Mouse (Mus musculus): ENCODE results near the gene Stim1. TPM values are rescaled to one million over a fixed set of nuclear protein-coding genes. Genes with fewer than 3 reads are reported as not detected.

The Stim1 gene
- polyA plus RNA-seq, 1 experiment from 2014 or later, result 13.6 TPM

DNA sequence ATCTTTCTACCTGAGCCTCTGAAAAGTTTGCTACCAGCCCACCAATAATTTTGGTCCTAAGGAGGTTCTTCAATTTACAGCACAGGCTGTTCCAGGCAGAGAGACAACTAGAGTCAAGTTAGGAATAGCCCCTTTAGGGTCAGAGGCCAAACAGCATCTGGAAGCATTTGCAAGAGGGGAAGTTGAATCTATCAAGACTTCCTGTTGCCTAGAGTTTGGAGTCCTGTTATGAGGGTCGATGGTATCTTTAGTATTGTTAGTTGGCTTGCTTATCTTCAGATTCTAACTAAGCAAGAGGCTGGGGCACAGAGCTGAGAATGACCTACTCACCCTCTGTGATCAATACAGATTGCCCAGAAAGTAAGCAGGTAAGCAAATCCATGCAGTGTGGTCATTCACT, 46.5 kb downstream of the Stim1 start:
- 72% methylated on average over 1 of the region's 1 CpGs for WGBS

DNA sequence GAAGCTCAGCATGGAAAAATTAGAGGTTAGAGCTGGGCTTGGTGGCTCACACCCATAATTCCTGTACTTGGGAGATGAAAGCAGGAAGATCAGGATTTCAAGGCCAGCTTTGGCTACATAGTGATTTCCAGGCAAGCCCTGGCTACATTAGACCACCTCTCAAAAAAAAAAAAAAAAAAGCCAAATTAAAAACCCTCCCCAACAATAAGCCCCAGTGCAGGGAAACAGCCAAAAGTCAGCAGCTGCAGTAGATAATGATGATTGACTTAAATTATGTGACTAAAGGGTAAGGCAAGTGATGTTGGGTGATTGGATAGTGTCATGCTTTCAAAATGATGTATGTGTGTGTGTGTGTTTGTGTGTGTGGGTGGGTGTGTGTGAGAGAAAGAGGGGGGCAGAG, 47.3 kb downstream of the Stim1 start:
- Histone ChIP-seq H3K4me1 (no peaks in the 10 kb centered on the region), H3K9me3 (no peaks in the 10 kb centered on the region), H3K4me2 (replicated peaks) (no peak overlapping the region), H3K27me3 (replicated peaks) (no peaks in the 10 kb centered on the region), H3K4me3 (no peak overlapping the region), H3K27ac (no peak overlapping the region), H3K36me3 (no peaks in the 10 kb centered on the region), H3K9ac (no peak overlapping the region)
- no peak for ATAC-seq (ENCODE audit: low FRiP score, low read depth)

More for the DNA sequence above, 46.5 kb downstream of the Stim1 start:
- no peak overlapping the region for H3K27ac ChIP-seq
- no peaks in the 10 kb centered on the region for H3K27me3 ChIP-seq (replicated peaks)
- no peaks in the 10 kb centered on the region for H3K36me3 ChIP-seq
- ATAC-seq (ENCODE audit: low FRiP score, low read depth), result no peak
- no peaks in the 10 kb centered on the region for H3K9me3 ChIP-seq
- no peaks in the 10 kb centered on the region for H3K4me1 ChIP-seq
- no peak overlapping the region for H3K9ac ChIP-seq
- H3K4me2 ChIP-seq (replicated peaks), result no peak overlapping the region
- no peak overlapping the region for H3K4me3 ChIP-seq

DNA sequence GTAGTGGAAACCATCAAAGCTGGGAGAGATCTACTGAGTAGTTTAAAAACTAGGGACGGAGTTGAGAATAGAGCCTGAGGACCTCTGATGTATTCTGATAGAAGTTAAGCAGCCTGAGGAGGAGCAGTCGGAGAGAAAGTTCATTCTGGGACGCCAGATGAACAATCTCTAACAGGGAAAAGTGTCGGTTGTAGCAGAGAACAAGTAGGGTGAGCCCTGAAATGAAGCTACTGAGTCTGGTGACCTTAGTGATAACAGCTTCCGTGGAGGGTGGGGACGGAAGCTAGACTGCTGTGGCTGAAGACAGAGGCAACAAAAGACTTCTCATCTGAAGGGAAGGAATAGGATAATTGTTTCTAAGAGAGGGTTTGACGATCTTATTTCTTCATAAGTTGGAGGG, 47.8 kb downstream of the Stim1 start:
- H3K4me1 ChIP-seq, result no peaks in the 10 kb centered on the region
- WGBS, result 44% methylated on average over 7 of the region's 7 CpGs
- no peaks in the 10 kb centered on the region for H3K9me3 ChIP-seq
- H3K4me3 ChIP-seq, result no peak overlapping the region
- no peak overlapping the region for H3K27ac ChIP-seq
- no peaks in the 10 kb centered on the region for H3K27me3 ChIP-seq (replicated peaks)
- H3K36me3 ChIP-seq, result no peaks in the 10 kb centered on the region
- no peak overlapping the region for H3K9ac ChIP-seq
- ATAC-seq (ENCODE audit: low FRiP score, low read depth), result no peak
- H3K4me2 ChIP-seq (replicated peaks), result no peak overlapping the region

DNA sequence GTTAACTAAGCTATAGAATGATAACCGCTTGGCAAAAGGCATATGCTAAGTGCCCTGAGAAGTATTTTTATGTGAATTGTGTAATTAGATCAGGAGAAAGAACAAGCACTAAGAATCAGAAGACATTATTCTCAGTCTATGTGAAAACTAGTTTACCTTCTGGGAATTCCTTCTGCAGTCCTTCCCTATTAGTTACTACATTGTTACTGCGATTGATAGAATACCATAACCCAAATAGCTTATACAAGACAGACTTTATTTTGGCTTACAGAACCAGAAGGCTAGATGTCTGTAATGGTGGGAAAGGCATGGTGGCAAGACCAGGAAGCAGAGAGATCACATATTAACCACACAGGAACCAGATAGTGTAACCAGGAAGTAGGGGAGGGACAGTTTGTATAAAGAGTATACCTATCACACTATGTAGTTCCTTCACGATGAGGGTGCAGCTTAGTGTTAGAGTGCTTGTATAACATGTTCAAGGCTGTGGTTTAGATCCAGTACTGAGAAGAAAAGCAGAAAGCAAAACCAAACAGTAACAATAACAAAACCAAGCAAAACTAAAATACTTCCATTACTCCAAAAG, 50.1 kb downstream of the Stim1 start:
- Histone ChIP-seq H3K9me3 (no peaks in the 10 kb centered on the region), H3K4me1 (no peaks in the 10 kb centered on the region), H3K36me3 (no peaks in the 10 kb centered on the region), H3K4me2 (replicated peaks) (no peak overlapping the region), H3K27ac (no peak overlapping the region), H3K4me3 (no peak overlapping the region), H3K9ac (no peak overlapping the region), H3K27me3 (replicated peaks) (no peaks in the 10 kb centered on the region)
- ATAC-seq (ENCODE audit: low FRiP score, low read depth), result no peak
- 92% methylated on average over 3 of the region's 3 CpGs for WGBS

DNA sequence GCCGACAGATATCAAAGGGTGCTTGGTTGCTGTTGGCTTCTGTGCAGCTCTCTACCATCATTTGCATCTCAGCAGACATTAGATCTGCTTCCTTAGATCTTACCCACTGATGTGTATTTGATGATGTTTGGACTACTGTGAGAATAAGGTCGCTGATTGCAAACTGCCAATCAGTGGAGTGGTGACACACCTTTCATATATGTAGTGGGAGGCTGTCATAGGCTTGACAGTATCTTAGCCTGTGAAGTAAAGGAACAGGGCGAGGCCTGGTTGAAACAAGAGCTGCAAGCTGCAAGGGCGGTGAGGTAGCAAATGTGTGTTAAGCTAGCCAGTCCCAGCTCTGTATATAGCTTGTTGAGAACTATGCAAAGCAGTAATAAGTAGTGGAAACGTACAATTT, 54.5 kb downstream of the Stim1 start:
- no peaks in the 10 kb centered on the region for H3K27me3 ChIP-seq (replicated peaks)
- no peak for ATAC-seq (ENCODE audit: low FRiP score, low read depth)

DNA sequence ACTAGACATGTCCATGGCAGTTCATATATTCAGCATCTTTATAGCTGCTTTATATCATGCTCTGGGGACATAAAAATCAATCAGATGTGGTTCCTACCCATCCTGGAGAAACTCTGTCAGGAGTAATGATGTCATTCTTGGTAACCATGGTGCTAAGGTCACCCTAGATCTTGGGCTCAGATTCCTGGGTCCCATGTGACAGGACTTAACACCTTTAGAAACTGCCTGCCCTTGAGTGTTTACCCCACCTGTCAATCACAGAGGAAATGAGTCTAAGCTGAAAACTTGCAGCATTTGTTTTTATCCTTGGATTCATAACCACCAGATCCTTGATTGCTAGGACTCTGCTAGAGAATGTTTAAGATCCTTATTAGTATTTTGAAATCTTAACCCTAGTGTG, 58.7 kb downstream of the Stim1 start:
- H3K4me1 ChIP-seq, result no peaks in the 10 kb centered on the region
- H3K9me3 ChIP-seq, result no peaks in the 10 kb centered on the region
- no peak overlapping the region for H3K4me3 ChIP-seq
- H3K27me3 ChIP-seq (replicated peaks), result no peaks in the 10 kb centered on the region
- H3K27ac ChIP-seq, result no peak overlapping the region
- H3K4me2 ChIP-seq (replicated peaks), result no peak overlapping the region
- H3K36me3 ChIP-seq, result no peaks in the 10 kb centered on the region
- ATAC-seq (ENCODE audit: low FRiP score, low read depth), result no peak
- no peak overlapping the region for H3K9ac ChIP-seq

More for the DNA sequence above, 54.5 kb downstream of the Stim1 start:
- Histone ChIP-seq H3K4me1 (no peaks in the 10 kb centered on the region), H3K9ac (no peak overlapping the region), H3K4me3 (no peak overlapping the region), H3K9me3 (no peaks in the 10 kb centered on the region), H3K27ac (no peak overlapping the region), H3K36me3 (no peaks in the 10 kb centered on the region), H3K4me2 (replicated peaks) (no peak overlapping the region)
- 88% methylated on average over 5 of the region's 5 CpGs for WGBS

DNA sequence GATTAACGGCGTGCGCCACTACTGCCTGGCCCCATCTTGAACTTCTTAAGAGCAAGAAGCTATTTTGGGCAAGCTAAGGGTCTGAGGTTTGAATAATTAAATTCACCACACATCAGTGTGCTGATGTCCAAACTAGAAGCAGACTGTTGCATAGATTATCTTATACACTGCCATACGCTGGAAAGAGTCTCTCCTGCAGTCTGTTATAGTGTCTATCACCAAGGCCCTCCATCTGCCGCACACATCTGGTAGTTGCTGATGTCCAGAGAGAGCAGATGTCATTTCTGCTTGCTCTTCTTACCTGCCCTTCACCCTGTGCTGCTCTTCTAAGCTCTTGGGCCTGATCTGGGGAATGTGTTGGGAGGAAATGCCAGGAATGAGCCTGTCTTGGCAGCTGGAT, 62.7 kb downstream of the Stim1 start:
- 93% methylated on average over 5 of the region's 5 CpGs for WGBS
- H3K4me3 ChIP-seq, result no peak overlapping the region
- H3K4me2 ChIP-seq (replicated peaks), result no peak overlapping the region
- H3K4me1 ChIP-seq, result no peaks in the 10 kb centered on the region
- H3K9ac ChIP-seq, result no peak overlapping the region
- no peak overlapping the region for H3K27ac ChIP-seq
- no peaks in the 10 kb centered on the region for H3K27me3 ChIP-seq (replicated peaks)
- ATAC-seq (ENCODE audit: low FRiP score, low read depth), result no peak
- H3K36me3 ChIP-seq, result no peaks in the 10 kb centered on the region
- no peaks in the 10 kb centered on the region for H3K9me3 ChIP-seq

DNA sequence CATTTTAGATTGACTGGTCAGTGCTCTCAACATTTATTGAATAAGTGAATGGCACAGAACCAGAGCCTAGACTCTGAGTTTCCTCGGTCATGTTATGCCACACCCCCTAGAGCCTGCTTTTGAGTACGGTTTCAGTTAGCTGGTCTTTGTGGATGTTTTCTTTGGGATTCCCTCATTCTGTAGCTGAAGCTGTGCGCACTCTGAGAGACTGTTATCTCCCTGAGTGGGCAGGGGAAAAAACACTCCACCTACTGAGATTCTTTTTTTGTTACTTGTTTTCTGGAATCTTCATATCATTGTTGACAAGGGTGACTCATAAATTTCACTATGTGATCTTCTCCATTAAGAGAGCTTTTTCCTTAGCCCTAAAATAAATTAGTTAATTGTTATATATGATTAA, 63.9 kb downstream of the Stim1 start:
- H3K27me3 ChIP-seq (replicated peaks), result no peaks in the 10 kb centered on the region
- no peaks in the 10 kb centered on the region for H3K4me1 ChIP-seq
- no peaks in the 10 kb centered on the region for H3K9me3 ChIP-seq
- no peaks in the 10 kb centered on the region for H3K36me3 ChIP-seq
- H3K9ac ChIP-seq, result no peak overlapping the region
- no peak for ATAC-seq (ENCODE audit: low FRiP score, low read depth)
- WGBS, result 71% methylated on average over 3 of the region's 3 CpGs
- no peak overlapping the region for H3K4me3 ChIP-seq
- H3K4me2 ChIP-seq (replicated peaks), result no peak overlapping the region
- no peak overlapping the region for H3K27ac ChIP-seq

DNA sequence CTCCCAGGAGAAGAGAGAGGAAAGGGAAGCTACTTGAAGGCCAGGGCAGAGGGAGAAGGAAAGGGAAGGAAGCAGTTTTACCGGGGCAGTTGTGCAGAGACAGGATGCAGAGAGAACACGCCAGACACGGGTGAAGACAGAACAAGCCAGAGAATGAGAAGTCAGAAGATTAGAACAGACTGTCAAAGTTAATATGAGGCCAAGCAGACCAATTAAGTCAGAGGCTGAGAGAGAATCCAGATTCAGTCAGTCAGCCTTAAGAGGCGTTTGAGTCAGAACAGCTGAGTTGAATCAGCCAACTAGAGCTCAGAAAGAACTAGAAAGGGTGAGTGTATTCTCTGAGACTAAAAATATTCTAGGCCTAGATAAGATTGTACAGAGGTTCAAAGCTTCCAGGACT, 66.1 kb downstream of the Stim1 start:
- 90% methylated on average over 4 of the region's 4 CpGs for WGBS
- H3K27me3 ChIP-seq (replicated peaks), result no peaks in the 10 kb centered on the region
- H3K4me2 ChIP-seq (replicated peaks), result no peak overlapping the region
- ATAC-seq (ENCODE audit: low FRiP score, low read depth), result no peak
- no peaks in the 10 kb centered on the region for H3K36me3 ChIP-seq
- no peak overlapping the region for H3K27ac ChIP-seq
- H3K4me3 ChIP-seq, result no peak overlapping the region
- no peaks in the 10 kb centered on the region for H3K4me1 ChIP-seq
- H3K9me3 ChIP-seq, result no peaks in the 10 kb centered on the region
- H3K9ac ChIP-seq, result no peak overlapping the region

DNA sequence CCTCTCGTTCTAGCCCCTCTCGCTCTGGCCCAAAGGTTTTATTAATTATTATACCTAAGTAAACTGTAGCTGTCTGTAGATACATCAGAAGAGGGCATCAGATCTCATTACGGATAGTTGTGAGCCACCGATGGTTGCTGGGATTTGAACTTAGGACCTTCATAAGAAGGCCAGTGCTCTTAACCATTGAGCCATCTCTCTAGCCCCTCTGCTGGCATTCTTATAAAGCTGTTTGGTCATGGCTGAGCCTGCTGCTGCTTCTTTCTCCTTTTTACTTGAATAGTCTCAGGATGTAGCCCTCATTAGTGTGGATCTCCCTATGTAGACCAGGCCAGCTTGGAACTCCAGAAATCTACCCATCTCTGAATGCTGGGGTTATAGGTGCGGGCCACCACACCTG, 69.7 kb downstream of the Stim1 start:
- Histone ChIP-seq H3K27ac (no peak overlapping the region), H3K9ac (no peak overlapping the region), H3K27me3 (replicated peaks) (no peaks in the 10 kb centered on the region), H3K4me3 (no peak overlapping the region), H3K4me1 (no peaks in the 10 kb centered on the region), H3K4me2 (replicated peaks) (no peak overlapping the region), H3K36me3 (no peaks in the 10 kb centered on the region), H3K9me3 (no peaks in the 10 kb centered on the region)
- ATAC-seq (ENCODE audit: low FRiP score, low read depth), result no peak
- WGBS, result 94% methylated on average over 5 of the region's 5 CpGs

DNA sequence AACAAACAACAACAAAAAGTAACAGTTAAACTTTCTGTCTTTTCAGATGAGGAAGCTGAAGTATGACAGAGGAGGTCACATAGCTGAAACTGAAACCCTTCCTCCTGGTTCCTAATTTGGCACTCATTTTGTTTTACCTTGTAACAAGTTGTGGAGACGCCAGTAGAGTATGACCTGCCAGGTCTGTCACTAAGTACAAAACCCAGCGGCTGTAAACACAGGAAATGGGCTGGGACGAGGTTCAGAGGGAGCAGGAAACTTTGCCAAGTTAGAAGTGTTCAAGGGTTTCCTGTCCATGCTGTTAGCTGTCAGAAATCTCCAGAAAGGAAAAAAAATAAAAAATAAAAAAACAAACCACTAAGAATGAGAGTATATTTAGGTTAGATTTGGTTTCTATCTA, 70.3 kb downstream of the Stim1 start:
- Histone ChIP-seq H3K4me3 (no peak overlapping the region), H3K9me3 (no peaks in the 10 kb centered on the region), H3K4me2 (replicated peaks) (no peak overlapping the region), H3K27ac (no peak overlapping the region), H3K27me3 (replicated peaks) (no peaks in the 10 kb centered on the region), H3K36me3 (no peaks in the 10 kb centered on the region), H3K9ac (no peak overlapping the region), H3K4me1 (no peaks in the 10 kb centered on the region)
- WGBS, result 70% methylated on average over 3 of the region's 3 CpGs
- no peak for ATAC-seq (ENCODE audit: low FRiP score, low read depth)

DNA sequence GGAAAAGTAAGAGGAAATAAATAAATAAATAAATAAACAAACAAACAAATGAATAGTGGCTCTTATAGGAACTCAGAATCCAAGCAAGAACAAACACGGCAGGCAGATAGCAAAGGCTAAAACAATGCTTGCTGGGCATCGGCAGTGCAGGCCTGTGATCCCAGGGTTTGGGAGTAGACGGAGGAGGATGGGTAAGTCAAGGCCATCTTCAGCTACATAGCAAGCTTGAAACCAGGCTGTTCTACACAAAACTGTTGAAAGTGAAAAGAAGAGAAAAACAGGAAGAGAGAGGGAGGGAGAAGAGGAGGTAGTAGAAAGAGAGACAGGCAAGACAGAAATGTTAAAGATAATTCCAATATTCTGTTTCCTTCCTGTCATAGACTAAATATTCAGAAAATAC, 71.3 kb downstream of the Stim1 start:
- ATAC-seq (ENCODE audit: low FRiP score, low read depth), result no peak
- no peaks in the 10 kb centered on the region for H3K9me3 ChIP-seq

DNA sequence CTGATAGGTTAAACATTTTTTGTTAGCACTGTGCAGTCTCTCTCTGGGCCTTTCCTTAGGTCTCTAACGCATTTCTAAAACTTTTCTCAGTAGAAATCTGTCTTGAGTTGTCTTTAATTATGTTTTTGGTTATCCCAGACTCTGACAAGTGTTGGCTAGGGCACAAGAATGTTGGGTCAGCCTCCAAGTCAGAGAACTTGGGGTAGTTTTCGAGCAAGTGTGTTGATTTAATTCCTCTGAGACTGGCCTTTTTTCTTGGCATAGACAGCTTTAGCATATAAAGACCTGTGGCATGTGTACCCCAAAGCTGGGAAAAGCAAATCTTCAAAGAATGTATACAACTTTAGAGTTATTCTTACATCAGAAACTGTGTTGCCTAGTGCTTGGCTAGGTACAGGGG, 78.3 kb downstream of the Stim1 start:
- 87% methylated on average over 2 of the region's 2 CpGs for WGBS
- Histone ChIP-seq H3K9ac (no peak overlapping the region), H3K4me2 (replicated peaks) (no peak overlapping the region), H3K9me3 (no peaks in the 10 kb centered on the region), H3K27ac (no peak overlapping the region), H3K4me3 (no peak overlapping the region), H3K4me1 (no peaks in the 10 kb centered on the region), H3K36me3 (no peaks in the 10 kb centered on the region), H3K27me3 (replicated peaks) (no peaks in the 10 kb centered on the region)
- no peak for ATAC-seq (ENCODE audit: low FRiP score, low read depth)

More for the DNA sequence above, 71.3 kb downstream of the Stim1 start:
- H3K9ac ChIP-seq, result no peak overlapping the region
- no peak overlapping the region for H3K4me3 ChIP-seq
- WGBS, result 95% methylated on average over 3 of the region's 3 CpGs
- no peaks in the 10 kb centered on the region for H3K4me1 ChIP-seq
- H3K36me3 ChIP-seq, result no peaks in the 10 kb centered on the region
- H3K27ac ChIP-seq, result no peak overlapping the region
- H3K4me2 ChIP-seq (replicated peaks), result no peak overlapping the region
- no peaks in the 10 kb centered on the region for H3K27me3 ChIP-seq (replicated peaks)
